In the genomic region with DNA sequence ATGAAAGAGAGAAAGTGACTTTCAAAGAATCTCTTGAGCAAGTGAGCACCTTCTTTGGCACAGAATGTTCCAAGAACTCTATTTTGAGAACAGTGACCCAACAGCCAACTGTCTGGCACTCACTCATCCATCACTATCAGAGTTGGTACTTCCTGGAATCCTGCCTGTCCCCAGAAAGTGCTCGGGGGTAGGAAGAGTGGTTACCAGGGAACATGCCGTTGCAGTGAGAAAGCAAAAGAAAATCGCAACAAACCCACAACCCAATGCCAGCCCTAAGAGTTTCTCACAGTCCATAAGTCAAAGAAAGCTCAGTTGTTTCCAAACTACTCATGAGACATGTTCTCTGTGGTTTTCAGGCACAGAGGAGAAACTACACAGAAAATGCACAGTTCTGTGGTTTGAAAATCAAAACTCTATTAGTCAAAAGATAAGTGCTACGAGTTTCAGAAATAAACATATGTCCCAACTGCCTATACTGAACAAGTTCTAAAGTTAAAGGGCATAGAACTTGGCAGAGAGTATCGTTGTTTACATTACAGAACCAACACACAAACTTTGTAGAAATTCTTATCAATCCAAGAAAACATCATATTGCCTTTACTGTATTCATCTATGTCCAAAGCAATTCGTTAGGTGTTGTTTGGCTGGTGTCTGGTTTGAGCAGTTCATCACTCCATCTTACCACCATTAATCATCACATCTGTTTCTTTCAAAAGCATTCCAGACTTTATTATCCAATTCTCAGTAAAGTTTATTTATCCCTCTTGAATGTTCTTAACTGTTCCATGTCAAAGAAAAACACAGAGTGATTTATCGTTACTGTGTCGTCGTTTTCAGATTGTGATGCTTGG, we compare ENCODE assay signal across 19 mouse cellular contexts.
DNase-seq lines count a peak whose midpoint lies in the region; ATAC-seq and TF ChIP-seq lines count a peak whose summit lies in the region.
"Had no signal": no experiment of that assay in that cellular context is flagged by ENCODE, and none has a peak within 500 bp of the region (broad histone marks: within the 10 kb centered on the region; RNA-seq: fewer than 3 reads in every experiment).

No protein-coding gene starts in this region.

- ATAC-seq in lung, embryonic 15.5 days (ENCODE audit: borderline replicate concordance, extremely low read depth, low FRiP score, low TSS enrichment): peak; percentile 69
- ATAC-seq in lung, postnatal 0 days: peak; percentile 77
- no peak for ATAC-seq in inflammation-experienced regulatory T-cells, adult 6 months
- ATAC-seq in hindbrain, postnatal 0 days: no peak
- ATAC-seq: forebrain, embryonic 13.5 days; intestine, embryonic 15.5 days had no signal

- no peaks in the 10 kb centered on the region for H3K9me3 ChIP-seq in lung, embryonic 15.5 days
- no peaks in the 10 kb centered on the region for H3K9me3 ChIP-seq in lung, postnatal 0 days (ENCODE audit: low read length)
- H3K9me3 ChIP-seq in hindbrain, postnatal 0 days (ENCODE audit: low read length): no peaks in the 10 kb centered on the region
- H3K9me3 ChIP-seq: embryonic facial prominence, embryonic 15.5 days; forebrain, embryonic 13.5 days; intestine, embryonic 15.5 days; limb, embryonic 13.5 days; midbrain, embryonic 10.5 days; neural tube, embryonic 15.5 days had no signal

- no peak overlapping the region for H3K4me2 ChIP-seq in lung, embryonic 15.5 days
- no peak overlapping the region for H3K4me2 ChIP-seq in lung, postnatal 0 days (replicated peaks; ENCODE audit: low read depth, low read length)
- no peak overlapping the region for H3K4me2 ChIP-seq in hindbrain, postnatal 0 days (ENCODE audit: low read depth, low read length)
- H3K4me2 ChIP-seq: embryonic facial prominence, embryonic 15.5 days; forebrain, embryonic 13.5 days; intestine, embryonic 15.5 days; limb, embryonic 13.5 days; neural tube, embryonic 15.5 days had no signal

- H3K36me3 ChIP-seq in lung, embryonic 15.5 days: no peaks in the 10 kb centered on the region
- H3K36me3 ChIP-seq in lung, postnatal 0 days (ENCODE audit: insufficient read depth, low read length): no peaks in the 10 kb centered on the region
- H3K36me3 ChIP-seq in hindbrain, postnatal 0 days (ENCODE audit: insufficient read depth, low read length): no peaks in the 10 kb centered on the region
- H3K36me3 ChIP-seq: embryonic facial prominence, embryonic 15.5 days; intestine, embryonic 15.5 days; limb, embryonic 13.5 days; midbrain, embryonic 10.5 days; neural tube, embryonic 15.5 days had no signal

- no peaks in the 10 kb centered on the region for H3K27me3 ChIP-seq in lung, embryonic 15.5 days
- no peaks in the 10 kb centered on the region for H3K27me3 ChIP-seq in lung, postnatal 0 days (replicated peaks; ENCODE audit: insufficient read depth, low read length)
- H3K27me3 ChIP-seq in hindbrain, postnatal 0 days (ENCODE audit: insufficient read depth, low read length): no peaks in the 10 kb centered on the region
- H3K27me3 ChIP-seq: embryonic facial prominence, embryonic 15.5 days; forebrain, embryonic 13.5 days; intestine, embryonic 15.5 days; limb, embryonic 13.5 days; neural tube, embryonic 15.5 days had no signal

- H3K4me3 ChIP-seq in lung, embryonic 15.5 days: no peak overlapping the region
- no peak overlapping the region for H3K4me3 ChIP-seq in lung, postnatal 0 days (ENCODE audit: low read depth, low read length)
- H3K4me3 ChIP-seq in hindbrain, postnatal 0 days (ENCODE audit: low read length): no peak overlapping the region
- H3K4me3 ChIP-seq: embryonic facial prominence, embryonic 15.5 days; forebrain, embryonic 13.5 days; intestine, embryonic 15.5 days; limb, embryonic 13.5 days; midbrain, embryonic 10.5 days; neural tube, embryonic 15.5 days had no signal

- 39% methylated on average over 9 of the region's 9 CpGs for WGBS in lung, embryonic 15.5 days
- 43% methylated on average over 9 of the region's 9 CpGs for WGBS in lung, postnatal 0 days
- 86% methylated on average over 9 of the region's 9 CpGs for WGBS in hindbrain, postnatal 0 days

- DNase-seq in gastrocnemius, adult 18-20 months (ENCODE audit: low spot score): peak; percentile 33
- no peak for DNase-seq in gastrocnemius, adult 8-10 months (ENCODE audit: low spot score in 2 of 2)
- DNase-seq in lung, postnatal 4 days: no peak
- peak; percentile 79 for DNase-seq in lung, postnatal 0 days (ENCODE audit: low spot score)
- DNase-seq in cerebellum, postnatal 25 days: no peak
- no peak for DNase-seq in hindbrain, postnatal 0 days (ENCODE audit: low spot score)
- DNase-seq: adrenal gland, adult 8-10 months; cerebellum, adult 2 months; kidney, postnatal 10 days; right cerebral cortex, postnatal 4 days; thymus, adult 2 months had no signal

- H3K4me1 ChIP-seq in lung, embryonic 15.5 days: peaks cover 25% of the 10 kb centered on the region
- no peaks in the 10 kb centered on the region for H3K4me1 ChIP-seq in lung, postnatal 0 days (ENCODE audit: insufficient read depth, low read depth, low read length)
- H3K4me1 ChIP-seq in hindbrain, postnatal 0 days (ENCODE audit: insufficient read depth, low read length): peaks cover 8% of the 10 kb centered on the region
- H3K4me1 ChIP-seq: embryonic facial prominence, embryonic 15.5 days; midbrain, embryonic 10.5 days; neural tube, embryonic 15.5 days had no signal

- no peak overlapping the region for H3K9ac ChIP-seq in lung, embryonic 15.5 days
- H3K9ac ChIP-seq in lung, postnatal 0 days (replicated peaks; ENCODE audit: low read depth): no peak overlapping the region
- H3K9ac ChIP-seq in hindbrain, postnatal 0 days (replicated peaks; ENCODE audit: low read length): no peak overlapping the region
- H3K9ac ChIP-seq: embryonic facial prominence, embryonic 15.5 days; forebrain, embryonic 13.5 days; intestine, embryonic 15.5 days; limb, embryonic 13.5 days; neural tube, embryonic 15.5 days had no signal

- no peak for TF ChIP-seq CTCF in lung, postnatal 0 days (IDR thresholded peaks at IDR 0.05)
- TF ChIP-seq CTCF in hindbrain, postnatal 0 days (IDR thresholded peaks at IDR 0.05; ENCODE audit: low read depth): no peak

- peak overlapping the region; percentile 89 for H3K27ac ChIP-seq in lung, embryonic 15.5 days
- peak overlapping the region; percentile 62 for H3K27ac ChIP-seq in lung, postnatal 0 days (ENCODE audit: low read length)
- H3K27ac ChIP-seq in hindbrain, postnatal 0 days: no peak overlapping the region
- H3K27ac ChIP-seq: embryonic facial prominence, embryonic 15.5 days; forebrain, embryonic 13.5 days; intestine, embryonic 15.5 days; limb, embryonic 13.5 days; midbrain, embryonic 10.5 days; neural tube, embryonic 15.5 days had no signal

- TF ChIP-seq EP300 in lung, postnatal 0 days (IDR thresholded peaks at IDR 0.05): peak; percentile 96

Comparison
In these comparisons a context has a peak if more than half of its experiments do, and no peak if none do; other contexts are left out.
1. DNase-seq: peak in gastrocnemius, adult 18-20 months (single experiment) and lung, postnatal 0 days (single experiment); none in gastrocnemius, adult 8-10 months (0 of 2), lung, postnatal 4 days (0 of 2), cerebellum, postnatal 25 days (0 of 2) and hindbrain, postnatal 0 days (single experiment).
2. ATAC-seq: peak in lung, embryonic 15.5 days (single experiment) and lung, postnatal 0 days (single experiment); none in inflammation-experienced regulatory T-cells, adult 6 months (single experiment) and hindbrain, postnatal 0 days (single experiment).